Mouse (Mus musculus): ENCODE data around the gene Arhgap20.
A peak's percentile ranks its signal among the peaks of the same experiment; 100 is the strongest.

Arhgap20 gene

DNA sequence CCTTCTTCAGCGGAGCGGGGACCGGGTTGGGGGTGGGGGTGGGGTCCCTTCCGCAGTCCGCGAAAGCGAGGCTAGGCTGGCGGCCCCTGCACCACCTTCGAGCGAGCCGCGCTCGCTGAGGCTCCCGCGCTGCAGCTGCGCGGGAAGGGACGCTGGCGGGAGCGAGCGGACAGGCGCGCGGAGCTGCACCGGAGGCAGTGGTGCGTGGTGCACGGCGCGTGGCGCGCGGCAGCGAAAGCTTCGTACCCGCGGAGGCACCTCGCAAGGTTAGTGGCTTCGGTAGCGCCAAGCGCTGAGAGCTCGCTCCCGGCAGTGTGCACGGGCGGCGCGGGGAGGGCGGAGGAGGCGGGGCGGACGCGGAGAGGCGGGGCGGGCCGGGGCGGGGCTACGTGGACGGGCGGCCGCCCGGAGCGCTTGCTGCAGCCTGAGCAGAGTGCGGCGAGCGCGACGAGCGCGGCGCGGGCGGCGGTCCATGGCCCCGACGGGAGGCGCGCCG, at the start of gene Arhgap20:
Gene Arhgap20 (plus strand): TSS at position 417 of the 496 bp plus-strand sequence.
- DNase-seq (ENCODE audit: low read depth), result peak; percentile 79

DNA sequence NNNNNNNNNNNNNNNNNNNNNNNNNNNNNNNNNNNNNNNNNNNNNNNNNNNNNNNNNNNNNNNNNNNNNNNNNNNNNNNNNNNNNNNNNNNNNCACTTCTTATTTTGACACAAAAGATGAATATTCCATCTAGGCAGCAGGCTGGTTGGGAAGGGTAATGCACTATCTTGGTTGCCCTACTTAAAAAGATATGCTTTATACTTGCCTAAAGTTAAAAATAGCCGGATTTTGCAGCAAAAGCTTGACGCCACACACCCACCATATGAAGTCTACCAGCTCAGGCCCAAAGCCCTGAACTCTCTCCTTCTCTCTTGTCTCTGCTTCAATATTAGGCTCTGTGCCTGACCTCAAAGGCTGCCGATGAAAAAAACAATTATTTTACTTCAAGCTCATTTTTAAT, 46.3 kb upstream of the Arhgap20 start:
- DNase-seq (ENCODE audit: low read depth), result no peak

DNA sequence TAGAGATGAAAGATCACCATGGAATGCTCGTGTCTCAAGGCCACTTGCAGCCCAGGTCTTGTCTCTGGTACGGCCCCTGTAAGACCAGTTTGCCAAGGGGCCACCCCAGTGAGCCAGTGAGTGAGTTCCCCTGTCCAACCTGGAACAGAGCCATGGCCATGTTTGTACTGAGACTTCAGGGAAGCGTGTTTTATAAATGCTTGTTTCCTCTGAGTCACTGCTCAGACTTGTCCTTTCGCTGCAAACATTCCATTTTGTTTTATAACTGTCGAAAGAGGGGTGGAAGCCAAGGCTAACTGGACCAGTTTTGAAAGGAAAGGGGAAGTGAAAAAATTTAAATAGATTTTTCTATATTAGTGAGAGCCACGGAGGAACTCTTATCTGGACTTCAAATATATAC, 37.2 kb upstream of the Arhgap20 start:
- DNase-seq (ENCODE audit: low read depth), result no peak

DNA sequence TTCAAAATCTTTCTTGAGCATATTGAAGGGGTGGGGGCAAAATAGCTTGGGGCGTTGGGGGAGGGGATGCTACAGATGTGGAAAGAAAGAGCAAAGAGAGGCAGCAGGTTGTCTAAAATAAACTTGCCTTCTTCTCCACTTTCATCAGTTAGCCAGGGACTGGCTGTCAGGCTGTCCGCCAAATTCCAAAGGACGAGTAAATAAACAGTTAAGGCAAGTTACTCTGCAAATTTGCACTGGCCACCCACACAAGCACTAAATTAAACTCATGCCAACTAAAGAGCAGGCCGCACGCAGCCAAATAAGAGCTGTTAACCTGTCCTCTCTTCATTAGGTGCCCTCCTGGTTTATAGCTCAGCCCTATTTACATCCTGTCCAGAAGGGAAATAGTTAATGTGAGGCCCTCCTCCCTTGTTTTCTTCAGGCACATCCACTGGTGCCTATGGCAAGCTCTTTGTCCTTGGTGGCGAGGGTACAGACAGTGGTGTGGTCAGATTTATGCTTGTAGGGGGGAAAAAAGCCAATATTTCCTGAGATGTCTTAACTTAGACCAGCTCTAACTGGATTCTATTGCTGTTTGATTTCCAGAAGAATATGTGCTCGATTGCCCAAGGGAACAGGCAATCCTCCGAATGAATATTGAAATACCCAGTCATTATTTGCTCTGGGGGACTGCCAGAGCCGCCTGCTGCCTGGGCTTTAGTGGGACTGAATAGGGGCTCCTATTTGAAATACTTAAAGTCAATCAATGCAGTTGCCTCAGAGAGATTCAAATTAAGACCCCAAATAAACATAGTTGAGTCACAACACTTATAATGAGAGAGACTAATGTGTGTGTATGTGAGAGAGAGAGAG, 29.7 kb upstream of the Arhgap20 start:
- DNase-seq (ENCODE audit: low read depth), result no peak

DNA sequence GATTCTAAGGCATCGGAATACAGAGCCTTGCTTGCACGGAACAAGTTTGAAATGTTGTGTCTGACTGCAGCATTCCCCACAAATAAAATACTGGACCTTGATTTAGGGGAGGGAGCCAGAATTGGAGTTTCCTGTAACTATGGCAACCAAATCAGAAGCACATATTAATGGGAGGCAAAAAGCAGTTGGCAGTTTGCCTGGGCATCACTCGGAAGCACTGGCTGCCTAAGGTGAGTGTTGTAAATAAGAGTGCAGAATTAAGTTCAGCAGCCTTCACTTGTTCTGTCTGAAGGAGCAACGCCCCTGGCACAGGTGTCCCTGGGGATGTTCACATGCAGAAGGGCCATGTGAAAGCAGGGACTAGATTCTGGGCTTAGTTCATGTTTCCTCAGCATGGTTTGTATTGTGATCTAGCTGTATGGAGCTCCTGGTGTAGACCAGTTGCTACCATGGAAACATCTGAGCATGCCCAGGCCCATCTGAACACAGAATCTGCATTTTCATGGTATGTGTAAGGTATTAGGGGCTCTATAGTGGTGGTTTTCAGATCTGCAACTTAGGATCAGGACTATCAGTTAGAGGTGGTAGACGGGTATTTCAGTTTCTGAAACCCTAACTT, 28.3 kb upstream of the Arhgap20 start:
- no peak for DNase-seq (ENCODE audit: low read depth)

DNA sequence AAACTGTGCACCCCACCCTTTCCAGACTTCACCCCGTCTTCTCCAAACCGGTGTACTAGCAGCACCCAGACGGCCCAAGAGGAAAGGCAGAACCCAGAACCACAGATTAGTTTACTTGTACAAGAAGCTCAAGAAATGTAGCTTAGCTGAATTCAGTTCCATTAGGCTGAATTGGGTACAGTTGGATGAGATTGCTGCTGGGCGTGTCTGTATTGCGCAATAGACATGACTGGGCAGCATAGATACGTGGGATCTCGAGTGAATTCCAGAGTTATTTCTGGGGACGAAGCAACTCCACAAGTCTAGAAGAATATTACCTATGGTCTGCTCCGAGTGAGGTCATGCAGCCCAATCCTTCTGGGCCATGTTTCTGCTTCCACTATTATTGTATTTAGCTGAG, 26.8 kb upstream of the Arhgap20 start:
- DNase-seq (ENCODE audit: low read depth), result no peak

DNA sequence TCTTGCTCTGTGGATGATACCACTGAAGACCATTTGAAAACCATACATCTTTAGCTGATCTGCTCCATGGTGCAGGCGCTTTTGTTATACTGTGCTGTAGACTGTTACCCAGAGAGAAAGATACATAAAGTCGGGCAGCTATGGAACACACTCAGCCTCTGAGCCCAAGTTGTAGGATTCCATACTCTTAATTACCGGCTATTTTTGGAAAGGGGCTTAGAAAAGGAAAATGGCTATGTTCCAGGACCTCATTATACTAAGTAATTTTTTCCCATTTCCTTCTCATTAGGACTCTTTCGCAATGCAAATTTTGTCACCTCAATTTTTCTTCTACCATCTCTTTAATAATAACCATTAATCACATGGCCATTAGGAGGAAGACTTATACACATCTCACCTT, 25.3 kb upstream of the Arhgap20 start:
- no peak for DNase-seq (ENCODE audit: low read depth)

DNA sequence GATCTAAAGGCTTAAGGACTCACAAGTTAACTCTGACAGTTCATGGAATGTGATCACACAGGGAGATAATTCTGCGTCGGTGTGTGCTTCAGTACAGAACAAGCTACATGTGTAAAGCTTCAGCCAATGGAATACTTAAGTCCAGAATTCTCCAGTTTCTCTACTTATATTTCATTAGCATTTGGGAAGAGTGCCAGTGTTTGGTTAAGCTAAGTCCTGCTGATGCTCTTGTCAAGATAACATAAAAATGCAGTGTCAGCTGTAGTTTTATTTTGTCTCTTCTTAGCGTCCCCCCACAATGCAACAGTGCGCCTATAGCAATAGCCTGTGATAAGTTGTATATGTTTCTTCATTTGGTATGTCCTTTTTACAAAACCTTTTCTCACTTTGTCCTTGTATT, 15.0 kb upstream of the Arhgap20 start:
- DNase-seq (ENCODE audit: low read depth), result no peak

DNA sequence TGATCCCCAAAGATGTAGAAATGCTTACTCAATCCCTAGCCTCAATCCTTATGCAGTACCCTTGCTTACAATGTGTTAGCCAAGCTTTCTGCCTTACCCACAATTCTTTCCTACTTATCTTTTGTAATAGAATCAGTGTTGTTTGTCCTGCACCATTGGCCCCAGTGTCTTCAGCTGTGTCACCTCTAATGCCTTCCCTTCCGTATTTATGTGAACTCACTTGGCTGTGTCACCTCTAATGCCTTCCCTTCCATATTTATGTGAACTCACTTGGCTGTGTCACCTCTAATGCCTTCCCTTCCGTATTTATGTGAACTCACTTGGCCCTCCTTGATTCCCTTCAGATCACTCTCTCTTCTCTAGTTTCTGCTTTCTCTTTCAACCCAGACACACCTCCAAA, 4.1 kb upstream of the Arhgap20 start:
- no peak for DNase-seq (ENCODE audit: low read depth)

DNA sequence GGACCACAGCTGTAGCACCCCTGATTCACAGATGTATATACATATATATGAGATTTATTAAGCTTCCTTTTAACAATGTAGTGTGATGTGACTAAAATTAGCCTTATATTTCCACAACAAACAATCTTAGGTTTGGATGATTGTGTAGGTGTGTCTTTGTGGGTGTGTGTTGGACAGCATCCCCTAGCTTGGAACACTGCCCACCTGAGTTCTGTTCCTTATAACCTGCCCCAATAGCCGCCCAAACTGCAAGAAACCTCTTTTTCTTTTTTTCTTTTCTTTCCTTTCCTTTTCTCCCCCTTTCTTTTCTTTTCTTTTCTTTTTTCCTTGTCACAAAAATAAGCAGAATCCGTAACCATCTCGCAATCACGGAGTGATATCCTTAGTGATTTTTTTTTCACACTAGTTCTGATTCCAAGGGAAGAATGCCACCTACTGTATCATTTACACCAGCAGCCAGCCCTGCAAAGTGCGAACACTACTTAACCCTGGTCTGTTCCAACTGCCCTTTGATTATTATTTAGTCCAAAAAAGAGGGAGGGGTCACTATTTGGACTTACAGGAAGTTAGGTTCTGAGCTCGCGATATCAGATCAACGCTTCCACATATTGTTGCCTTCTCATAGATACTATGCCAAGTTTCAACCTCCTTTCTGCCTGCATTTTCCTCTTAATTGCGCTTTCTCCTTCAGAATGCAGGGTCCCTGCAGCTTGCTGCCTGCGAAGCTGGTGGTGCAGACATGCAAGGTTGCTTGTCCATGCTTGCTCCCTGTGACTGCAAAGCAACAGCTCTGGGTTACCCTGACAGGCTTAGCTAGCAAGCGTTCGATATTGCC, 879 bp upstream of the Arhgap20 start:
- no peak for DNase-seq (ENCODE audit: low read depth)

DNA sequence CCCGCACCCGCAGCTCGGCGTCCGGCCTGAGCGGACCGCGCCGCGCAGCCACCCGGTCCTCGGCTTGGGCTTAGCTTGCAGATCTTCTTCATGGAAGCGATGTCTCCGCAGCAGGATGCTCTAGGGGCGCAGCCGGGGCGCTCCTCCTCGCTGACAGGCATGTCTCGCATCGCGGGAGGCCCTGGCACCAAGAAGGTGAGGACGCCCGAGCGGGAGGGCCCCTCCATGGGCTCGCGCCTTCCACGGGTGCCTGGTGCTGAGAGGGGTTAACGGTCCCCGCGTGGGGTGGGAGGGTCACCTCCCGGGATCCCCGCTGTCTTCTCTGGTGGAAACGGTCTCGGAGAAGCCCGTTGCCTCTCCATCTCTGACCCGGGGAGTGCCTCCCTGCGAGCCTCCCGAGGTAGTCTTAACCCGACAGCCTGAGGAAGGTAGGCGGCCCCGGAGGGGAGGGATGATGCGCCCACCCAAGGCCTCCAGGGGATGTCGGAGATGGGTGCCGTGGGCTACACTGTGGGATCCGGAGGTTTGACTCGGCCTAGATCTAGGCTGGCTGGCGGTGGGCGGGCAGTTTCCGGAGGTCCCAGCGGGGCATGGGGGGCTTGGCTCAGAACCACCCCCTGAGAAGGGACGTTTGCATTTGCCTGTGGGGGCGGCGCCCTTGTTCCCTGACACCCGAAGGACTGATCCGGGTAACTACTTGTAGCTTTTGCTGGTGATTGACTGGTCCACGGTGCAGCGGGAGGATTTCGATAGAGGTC, 459 bp downstream of the Arhgap20 start:
- DNase-seq (ENCODE audit: low read depth), result peak; percentile 43

DNA sequence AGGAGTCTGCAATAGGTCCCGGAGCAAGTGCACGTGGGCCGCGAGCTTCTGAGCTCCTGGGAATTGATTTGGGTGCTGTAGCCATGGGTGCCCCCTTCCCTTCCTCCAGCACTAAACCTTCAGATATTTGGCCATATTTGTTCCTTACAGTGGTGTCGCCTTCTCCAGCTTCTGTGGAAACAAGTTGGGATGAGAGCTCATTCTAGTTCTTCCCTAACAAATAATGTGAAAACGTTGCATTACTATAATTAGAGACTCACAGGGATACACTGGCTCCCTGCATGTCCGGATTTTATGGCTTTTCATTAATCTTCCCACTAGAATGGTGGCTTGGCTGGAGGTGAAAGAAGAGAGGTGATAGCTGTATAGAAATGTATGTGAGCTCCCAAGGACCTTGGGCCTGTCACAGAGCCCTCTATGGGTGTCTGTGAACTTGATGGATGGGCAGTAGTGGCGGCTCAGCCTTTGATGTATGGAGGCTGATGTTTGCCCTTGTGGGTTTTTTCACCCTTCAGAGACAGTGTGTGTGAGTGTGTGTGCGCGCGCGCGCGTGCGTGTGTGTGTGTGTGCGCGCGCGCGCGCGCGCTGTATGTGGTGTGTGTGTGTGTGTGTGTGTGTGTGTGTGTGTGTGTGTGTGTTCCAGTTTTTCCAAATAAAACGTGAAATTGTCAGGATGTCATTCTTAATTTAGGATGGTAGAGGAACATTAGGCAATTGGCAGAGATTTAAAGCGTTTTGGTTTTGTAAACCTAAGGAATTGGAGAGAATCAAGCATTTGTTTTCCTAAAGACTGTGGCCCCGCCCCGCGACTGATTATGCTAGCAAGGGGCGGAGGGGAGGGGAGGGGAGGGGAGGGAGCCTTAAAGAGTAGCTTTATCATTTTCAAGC, 1.3 kb downstream of the Arhgap20 start:
- DNase-seq (ENCODE audit: low read depth), result peak; percentile 46

DNA sequence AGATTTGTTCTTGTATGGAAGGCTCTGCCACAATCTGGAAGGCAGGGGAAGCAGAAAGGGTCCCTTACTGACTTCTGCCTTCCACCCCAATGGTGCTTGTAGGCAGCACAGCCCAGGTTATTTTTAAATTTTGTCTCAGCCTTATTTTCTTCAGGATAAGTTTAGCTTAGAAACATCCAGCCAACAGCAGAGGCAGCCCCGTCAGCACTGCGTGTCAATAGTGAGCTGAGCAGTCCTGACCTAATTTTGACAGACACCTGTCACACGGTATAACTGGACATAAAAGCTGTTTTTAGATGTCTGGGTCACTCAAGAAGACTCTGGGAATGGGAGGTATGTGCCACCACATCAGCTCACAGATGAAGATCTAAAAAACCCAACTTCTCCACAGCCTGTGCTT, 9.1 kb downstream of the Arhgap20 start:
- DNase-seq (ENCODE audit: low read depth), result no peak

DNA sequence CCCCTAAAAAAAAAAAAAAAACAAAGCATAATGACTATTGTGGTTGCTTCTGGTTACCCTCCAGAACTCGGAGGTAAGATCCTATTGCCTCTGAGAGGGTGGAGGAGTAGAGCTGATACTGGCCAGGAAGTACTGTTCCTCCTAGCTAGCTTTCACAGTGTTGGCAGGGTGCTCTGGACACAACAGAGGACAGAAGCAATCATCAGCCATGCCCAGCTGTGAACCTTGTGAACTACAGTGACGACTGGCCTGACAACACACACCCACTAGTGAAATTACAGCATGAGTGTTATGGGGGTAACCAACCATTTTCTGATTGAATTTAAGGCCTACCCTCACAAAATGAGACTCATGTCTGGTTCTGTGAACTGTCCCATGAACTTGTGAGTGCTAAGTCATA, 11.3 kb downstream of the Arhgap20 start:
- no peak for DNase-seq (ENCODE audit: low read depth)

DNA sequence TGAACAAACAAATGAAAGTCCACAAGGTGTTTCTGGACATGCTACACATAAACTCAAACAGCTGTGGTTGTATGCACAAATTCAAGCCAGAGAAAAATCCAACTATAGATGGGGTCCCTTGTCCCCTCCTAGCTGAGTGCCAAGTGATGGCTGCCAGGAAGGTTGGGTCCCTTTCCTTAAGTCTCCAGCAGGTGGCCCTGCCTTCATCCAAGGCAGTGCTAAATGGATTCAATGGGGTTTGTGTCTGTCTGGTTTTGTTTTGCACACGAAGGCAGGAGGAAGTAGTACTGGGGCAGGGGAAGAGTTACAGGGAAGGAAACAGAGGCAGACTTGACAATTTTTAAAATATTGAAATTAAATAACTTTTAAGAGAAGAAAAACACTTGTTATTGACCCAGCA, 12.0 kb downstream of the Arhgap20 start:
- DNase-seq (ENCODE audit: low read depth), result peak; percentile 38

DNA sequence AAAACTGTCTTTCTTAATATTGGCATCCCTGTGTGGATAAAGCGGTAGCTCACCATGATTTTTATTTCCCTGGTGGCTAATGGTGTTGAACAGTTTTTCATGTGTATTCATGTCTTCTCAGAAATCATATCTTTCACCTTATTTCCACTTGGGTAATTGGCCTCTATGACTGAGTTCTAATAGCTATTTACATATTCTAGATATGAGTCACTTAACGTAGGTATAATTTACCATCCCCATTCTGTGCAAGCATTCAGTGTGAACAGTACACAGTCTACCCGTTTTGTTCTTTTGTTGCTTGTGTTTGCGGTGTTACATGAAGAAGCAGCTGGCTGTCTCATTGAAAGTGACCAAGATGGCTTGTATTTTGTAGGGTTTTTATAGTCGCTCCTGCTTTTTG, 14.1 kb downstream of the Arhgap20 start:
- DNase-seq (ENCODE audit: low read depth), result no peak

DNA sequence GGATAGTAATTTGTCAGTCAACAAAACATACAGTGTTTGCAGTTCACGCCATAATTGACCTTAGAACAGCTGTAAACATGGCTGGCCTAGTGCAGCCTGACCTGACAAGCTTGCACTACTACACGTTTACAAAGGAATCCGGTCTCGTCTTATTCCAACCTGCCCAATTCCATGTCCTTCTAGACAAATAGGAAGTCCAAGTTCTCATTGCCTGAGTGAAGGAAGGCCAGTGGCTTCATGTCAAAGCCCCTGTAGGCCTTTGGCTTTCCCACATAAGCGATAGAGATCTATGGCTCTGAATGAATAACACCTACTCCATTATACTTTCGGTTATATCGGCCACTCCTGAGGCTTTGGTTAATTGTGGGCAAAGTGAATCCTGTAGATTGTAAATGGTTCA, 16.0 kb downstream of the Arhgap20 start:
- DNase-seq (ENCODE audit: low read depth), result no peak

DNA sequence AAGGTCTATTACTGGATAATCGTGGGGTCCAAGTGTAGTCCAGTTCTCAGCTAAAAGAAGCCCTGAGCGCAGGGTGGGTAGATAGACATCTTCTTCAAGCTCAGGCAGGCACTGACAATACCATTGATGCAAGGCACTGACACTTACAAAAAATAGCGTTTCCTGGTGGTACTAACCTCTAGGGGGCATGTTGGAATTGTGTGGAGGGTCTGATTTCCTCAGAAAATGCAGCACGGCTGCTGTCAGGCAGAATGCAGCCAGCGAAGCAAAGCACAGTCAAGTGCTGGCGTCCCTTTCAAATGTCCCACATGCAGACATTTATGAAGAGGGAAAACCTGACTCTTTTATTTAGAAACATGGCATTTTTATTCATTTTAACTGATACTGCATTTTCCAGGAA, 22.2 kb downstream of the Arhgap20 start:
- DNase-seq (ENCODE audit: low read depth), result no peak

DNA sequence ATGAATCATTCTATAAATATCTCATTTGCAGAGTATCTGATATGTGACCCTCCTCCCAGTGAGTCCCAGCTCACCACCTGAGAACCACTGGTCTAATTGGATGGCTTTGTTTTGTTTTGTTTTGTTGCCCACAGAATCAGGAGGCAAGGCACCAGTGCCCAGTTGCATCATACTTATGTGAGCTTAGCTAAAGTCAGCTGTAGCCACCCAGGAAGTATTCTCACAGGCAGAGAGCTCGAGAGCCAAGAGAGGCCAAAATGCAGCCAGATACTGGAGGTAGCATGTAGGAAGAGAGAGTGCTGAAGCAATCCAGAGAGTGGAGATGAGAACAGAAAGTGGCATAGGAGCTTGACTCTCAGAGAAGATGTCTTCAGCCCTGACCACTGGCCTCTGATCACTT, 23.3 kb downstream of the Arhgap20 start:
- no peak for DNase-seq (ENCODE audit: low read depth)

DNA sequence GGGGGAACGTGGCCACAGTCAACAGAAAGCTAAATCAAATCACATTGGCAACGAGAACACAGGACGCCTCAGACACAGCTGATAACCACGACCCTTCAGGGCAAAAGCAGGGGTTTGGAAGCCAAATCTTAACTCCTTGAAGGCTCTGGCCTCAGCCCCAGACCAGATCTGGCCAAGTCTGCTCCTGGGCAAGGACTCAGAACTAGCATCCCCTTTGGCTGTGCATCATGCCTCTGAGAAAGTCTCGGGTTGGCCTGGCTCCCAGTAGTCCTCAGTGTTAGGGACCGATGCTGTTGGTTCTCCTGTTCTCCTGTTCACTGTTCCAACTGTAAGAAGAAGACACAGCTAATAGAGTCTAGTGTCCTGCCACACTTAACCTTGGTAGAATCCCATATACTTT, 30.1 kb downstream of the Arhgap20 start:
- no peak for DNase-seq (ENCODE audit: low read depth)

DNA sequence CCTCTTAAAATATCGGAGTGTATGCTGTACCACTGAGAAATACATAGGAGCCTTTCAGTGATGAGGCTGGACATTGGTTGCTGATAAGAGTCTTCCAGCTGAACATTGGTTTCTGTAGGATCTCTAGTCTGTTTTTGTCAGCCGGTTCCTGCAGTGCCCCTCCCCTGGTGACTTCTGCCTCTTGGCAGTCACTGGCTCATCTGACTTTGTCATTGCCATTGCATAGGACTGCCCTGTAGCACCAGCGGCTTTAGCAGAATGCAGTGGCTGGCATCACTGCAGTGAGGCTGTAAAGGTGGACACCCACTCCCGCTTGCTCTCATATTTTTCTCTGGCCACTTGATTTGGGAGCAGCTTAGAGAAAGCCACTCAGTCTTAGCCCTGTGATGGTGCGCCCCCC, 33.1 kb downstream of the Arhgap20 start:
- no peak for DNase-seq (ENCODE audit: low read depth)

Data from induced T-regulatory cell, adult 2 months (primary cell).